In genomic region chr13:46339954-46340353, GRCm38 (mm10) we compare ENCODE assay signal across 12 mouse cellular contexts.
A peak's percentile ranks its signal among the peaks of the same experiment; 100 is the strongest.
DNase-seq lines count a peak whose midpoint lies in the region; ATAC-seq lines count a peak whose summit lies in the region.
"Had no signal": no experiment of that assay in that cellular context is flagged by ENCODE, and none has a peak within 500 bp of the region (broad histone marks: within the 10 kb centered on the region; RNA-seq: fewer than 3 reads in every experiment).

No protein-coding gene starts in this region.

- H3K4me2 ChIP-seq in neural tube, embryonic 15.5 days, result no peak overlapping the region
- H3K4me2 ChIP-seq: intestine, embryonic 15.5 days; liver, embryonic 15.5 days had no signal

- H3K27me3 ChIP-seq in neural tube, embryonic 15.5 days (replicated peaks), result no peaks in the 10 kb centered on the region
- H3K27me3 ChIP-seq: intestine, embryonic 15.5 days; liver, embryonic 15.5 days had no signal

- no peak overlapping the region for H3K9ac ChIP-seq in neural tube, embryonic 15.5 days (replicated peaks)
- H3K9ac ChIP-seq: intestine, embryonic 15.5 days; liver, embryonic 15.5 days had no signal

- H3K4me1 ChIP-seq in neural tube, embryonic 15.5 days, result no peaks in the 10 kb centered on the region
- H3K4me1 ChIP-seq: heart, embryonic 10.5 days; intestine, embryonic 15.5 days; liver, embryonic 15.5 days had no signal

- no peak for ATAC-seq in neural tube, embryonic 15.5 days (ENCODE audit: low FRiP score)
- ATAC-seq: intestine, embryonic 15.5 days had no signal

- DNase-seq in B cell, adult 2 months, result peak; percentile 70 to 78
- peak; percentile 84 to 89 for DNase-seq in CD8-positive naive resting alpha-beta T cell, adult 2 months (ENCODE audit: low read depth in 2 of 2, low spot score in 2 of 2)
- peak; percentile 19 for DNase-seq in lung, postnatal 10 days
- DNase-seq in spleen, adult 18-20 months, result peak; percentile 46 to 69
- DNase-seq in frontal cortex, postnatal 10 days (ENCODE audit: low spot score in 2 of 2), result no peak
- DNase-seq in layer of hippocampus, adult 11-12 months (ENCODE audit: low spot score), result no peak
- DNase-seq in frontal cortex, adult 2 months (ENCODE audit: extremely low spot score in 1 of 2, low spot score in 1 of 2), result no peak
- DNase-seq: adrenal gland, postnatal 36 days had no signal

- no peak overlapping the region for H3K4me3 ChIP-seq in neural tube, embryonic 15.5 days (replicated peaks)
- H3K4me3 ChIP-seq: heart, embryonic 10.5 days; intestine, embryonic 15.5 days; liver, embryonic 15.5 days had no signal

- H3K36me3 ChIP-seq in neural tube, embryonic 15.5 days, result no peaks in the 10 kb centered on the region
- H3K36me3 ChIP-seq: heart, embryonic 10.5 days; intestine, embryonic 15.5 days; liver, embryonic 15.5 days had no signal

- WGBS in neural tube, embryonic 15.5 days, result 55% methylated on average over 4 of the region's 4 CpGs

- H3K27ac ChIP-seq in neural tube, embryonic 15.5 days (replicated peaks), result no peak overlapping the region
- H3K27ac ChIP-seq: heart, embryonic 10.5 days; intestine, embryonic 15.5 days; liver, embryonic 15.5 days had no signal

- no peaks in the 10 kb centered on the region for H3K9me3 ChIP-seq in neural tube, embryonic 15.5 days (replicated peaks)
- H3K9me3 ChIP-seq: heart, embryonic 10.5 days; intestine, embryonic 15.5 days; liver, embryonic 15.5 days had no signal

Comparison
In these comparisons a context has a peak if more than half of its experiments do, and no peak if none do; other contexts are left out.
1. DNase-seq: peak in B cell, adult 2 months (2 of 2), CD8-positive naive resting alpha-beta T cell, adult 2 months (2 of 2), lung, postnatal 10 days (single experiment) and spleen, adult 18-20 months (2 of 2); none in frontal cortex, postnatal 10 days (0 of 2), layer of hippocampus, adult 11-12 months (single experiment) and frontal cortex, adult 2 months (0 of 2).